Mouse (Mus musculus): ENCODE measurements around the gene Clint1.
A peak's percentile ranks its signal among the peaks of the same experiment; 100 is the strongest.

Gene Clint1

GRCm38 (mm10) chr11:45885606-45886230, 33.9 kb downstream of the Clint1 start:
- DNase-seq: no peak

- DNase-seq: no peak
Measured at GRCm38 (mm10) chr11:45886596-45886995, 34.7 kb downstream of the Clint1 start.

- DNase-seq: no peak
Measured at GRCm38 (mm10) chr11:45888471-45889030, 36.7 kb downstream of the Clint1 start.

GRCm38 (mm10) chr11:45889981-45890380, 38.1 kb downstream of the Clint1 start:
- DNase-seq: no peak

- no peak for DNase-seq
Measured at GRCm38 (mm10) chr11:45890423-45890822, 38.6 kb downstream of the Clint1 start.

- DNase-seq: no peak
Measured at GRCm38 (mm10) chr11:45892861-45893360, 41.1 kb downstream of the Clint1 start.

- DNase-seq: no peak
Measured at GRCm38 (mm10) chr11:45897392-45897791, 45.5 kb downstream of the Clint1 start.

GRCm38 (mm10) chr11:45900233-45901015, 48.6 kb downstream of the Clint1 start:
- DNase-seq: no peak

- DNase-seq: no peak
Measured at GRCm38 (mm10) chr11:45906109-45906786, 54.4 kb downstream of the Clint1 start.

GRCm38 (mm10) chr11:45907301-45907700, 55.5 kb downstream of the Clint1 start:
- no peak for DNase-seq

GRCm38 (mm10) chr11:45908070-45908469, 56.2 kb downstream of the Clint1 start:
- DNase-seq: no peak

GRCm38 (mm10) chr11:45908894-45909293, 57.0 kb downstream of the Clint1 start:
- DNase-seq: no peak

- no peak for DNase-seq
Measured at GRCm38 (mm10) chr11:45910701-45911100, 58.9 kb downstream of the Clint1 start.

GRCm38 (mm10) chr11:45916196-45916595, 64.3 kb downstream of the Clint1 start:
- no peak for DNase-seq

- DNase-seq: no peak
Measured at GRCm38 (mm10) chr11:45918018-45918417, 66.2 kb downstream of the Clint1 start.

- DNase-seq: no peak
Measured at GRCm38 (mm10) chr11:45918836-45919235, 67.0 kb downstream of the Clint1 start.

GRCm38 (mm10) chr11:45921026-45921425, 69.2 kb downstream of the Clint1 start:
- DNase-seq: no peak

GRCm38 (mm10) chr11:45921480-45921898, 69.6 kb downstream of the Clint1 start:
- DNase-seq: no peak

- no peak for DNase-seq
Measured at GRCm38 (mm10) chr11:45925436-45925835, 73.6 kb downstream of the Clint1 start.

- DNase-seq: peak; percentile 85
Measured at GRCm38 (mm10) chr11:45926640-45927082, 74.8 kb downstream of the Clint1 start.

GRCm38 (mm10) chr11:45927456-45927855, 75.6 kb downstream of the Clint1 start:
- DNase-seq: no peak

- DNase-seq: no peak
Measured at GRCm38 (mm10) chr11:45929541-45929940, 77.7 kb downstream of the Clint1 start.

- no peak for DNase-seq
Measured at GRCm38 (mm10) chr11:45932771-45933170, 80.9 kb downstream of the Clint1 start.
